ENCODE assay signal across 11 mouse cellular contexts in genomic region chr17:28019785-28020696, GRCm38 (mm10).
DNase-seq lines count a peak whose midpoint lies in the region; ATAC-seq and TF ChIP-seq lines count a peak whose summit lies in the region.
"Had no signal": no experiment of that assay in that cellular context is flagged by ENCODE, and none has a peak within 500 bp of the region (broad histone marks: within the 10 kb centered on the region; RNA-seq: fewer than 3 reads in every experiment).

No protein-coding gene starts in this region.

- TF ChIP-seq EP300 in lung, postnatal 0 days (IDR thresholded peaks at IDR 0.05) = no peak

- TF ChIP-seq CTCF in lung, postnatal 0 days (IDR thresholded peaks at IDR 0.05) = no peak

- H3K9ac ChIP-seq in lung, postnatal 0 days (replicated peaks; ENCODE audit: low read depth) = no peak overlapping the region
- H3K9ac ChIP-seq in limb, embryonic 13.5 days = 0 out of 2 replicates have a peak overlapping the region, but pooled peaks have one; percentile 19

- no peaks in the 10 kb centered on the region for H3K36me3 ChIP-seq in heart, embryonic 10.5 days
- 0 out of 2 replicates have a peak, but pooled peaks cover 3% of the 10 kb centered on the region for H3K36me3 ChIP-seq in lung, postnatal 0 days (ENCODE audit: insufficient read depth, low read length)
- H3K36me3 ChIP-seq in embryonic facial prominence, embryonic 10.5 days (replicated peaks) = 0 out of 2 replicates have a peak, but pooled peaks cover 3% of the 10 kb centered on the region
- H3K36me3 ChIP-seq in limb, embryonic 13.5 days = peaks cover 7% of the 10 kb centered on the region; the same call in 1 of the 2 replicates

- no peak for DNase-seq in heart, embryonic 10.5 days (ENCODE audit: low spot score)
- DNase-seq in heart, adult 18-20 months = no peak
- no peak for DNase-seq in lung, postnatal 0 days (ENCODE audit: low spot score)
- no peak for DNase-seq in lung, adult 18-20 months
- DNase-seq in embryonic facial prominence, embryonic 10.5 days (ENCODE audit: low spot score) = no peak
- no peak for DNase-seq in right cerebral cortex, adult 18-20 months
- no peak for DNase-seq in urinary bladder, postnatal 4 days (ENCODE audit: low spot score in 2 of 2)
- DNase-seq: cerebellum, postnatal 25 days; right cerebral cortex, postnatal 25 days had no signal

- no peaks in the 10 kb centered on the region for H3K9me3 ChIP-seq in heart, embryonic 10.5 days
- H3K9me3 ChIP-seq in lung, postnatal 0 days (ENCODE audit: low read length) = no peaks in the 10 kb centered on the region
- H3K9me3 ChIP-seq in embryonic facial prominence, embryonic 10.5 days = no peaks in the 10 kb centered on the region
- H3K9me3 ChIP-seq in limb, embryonic 13.5 days = no peaks in the 10 kb centered on the region

- H3K4me2 ChIP-seq in lung, postnatal 0 days (replicated peaks; ENCODE audit: low read depth, low read length) = no peak overlapping the region
- H3K4me2 ChIP-seq in limb, embryonic 13.5 days (replicated peaks) = no peak overlapping the region

- peak; percentile 18; the same call in 1 of the 2 replicates for ATAC-seq in lung, postnatal 0 days
- no peak for ATAC-seq in limb, embryonic 13.5 days (ENCODE audit: low FRiP score, low read depth)
- ATAC-seq: CD4-positive, CD25-positive, alpha-beta regulatory T cell, adult 4 months had no signal

- H3K4me1 ChIP-seq in heart, embryonic 10.5 days = peaks cover 90% of the 10 kb centered on the region
- H3K4me1 ChIP-seq in lung, postnatal 0 days (ENCODE audit: insufficient read depth, low read depth, low read length) = peaks cover 45% of the 10 kb centered on the region; the same call in 1 of the 2 replicates
- peaks cover 83% of the 10 kb centered on the region for H3K4me1 ChIP-seq in embryonic facial prominence, embryonic 10.5 days
- peaks cover 61% of the 10 kb centered on the region for H3K4me1 ChIP-seq in limb, embryonic 13.5 days

- 65% methylated on average over 21 of the region's 21 CpGs for whole genome bisulfite sequencing in heart, embryonic 10.5 days
- whole genome bisulfite sequencing in lung, postnatal 0 days = 59% methylated on average over 18 of the region's 21 CpGs
- WGBS in embryonic facial prominence, embryonic 10.5 days = 77% methylated on average over 21 of the region's 21 CpGs
- 77% methylated on average over 21 of the region's 21 CpGs for WGBS in limb, embryonic 13.5 days

- no peak overlapping the region for H3K4me3 ChIP-seq in heart, embryonic 10.5 days
- H3K4me3 ChIP-seq in lung, postnatal 0 days (ENCODE audit: low read depth, low read length) = no peak overlapping the region
- no peak overlapping the region for H3K4me3 ChIP-seq in embryonic facial prominence, embryonic 10.5 days
- H3K4me3 ChIP-seq in limb, embryonic 13.5 days = no peak overlapping the region

- H3K27me3 ChIP-seq in heart, embryonic 10.5 days (ENCODE audit: insufficient read depth, poor library complexity, severe bottlenecking) = no peaks in the 10 kb centered on the region
- H3K27me3 ChIP-seq in lung, postnatal 0 days (replicated peaks; ENCODE audit: insufficient read depth, low read length) = no peaks in the 10 kb centered on the region
- H3K27me3 ChIP-seq in embryonic facial prominence, embryonic 10.5 days (replicated peaks; ENCODE audit: low read depth, poor library complexity, severe bottlenecking) = no peaks in the 10 kb centered on the region
- no peaks in the 10 kb centered on the region for H3K27me3 ChIP-seq in limb, embryonic 13.5 days

- H3K27ac ChIP-seq in heart, embryonic 10.5 days = peak overlapping the region; percentile 68
- H3K27ac ChIP-seq in lung, postnatal 0 days (ENCODE audit: low read length) = peak overlapping the region; percentile 55
- H3K27ac ChIP-seq in embryonic facial prominence, embryonic 10.5 days (replicated peaks) = peak overlapping the region; percentile 73
- no peak overlapping the region for H3K27ac ChIP-seq in limb, embryonic 13.5 days
